Mouse (Mus musculus): ENCODE data around the gene Specc1. TPM values are rescaled to one million over a fixed set of nuclear protein-coding genes. Genes with fewer than 3 reads are reported as not detected.

Gene Specc1
- polyA plus RNA-seq, 1 experiment from 2014 or later, result 16.5 TPM

- DNase-seq (ENCODE audit: low spot score), result no peak
- Histone ChIP-seq H3K27ac (no peak overlapping the region), H3K4me1 (no peaks in the 10 kb centered on the region), H3K9me3 (replicated peaks) (no peaks in the 10 kb centered on the region), H3K27me3 (ENCODE audit: low read depth, poor library complexity, severe bottlenecking) (no peaks in the 10 kb centered on the region), H3K4me3 (no peak overlapping the region), H3K36me3 (no peaks in the 10 kb centered on the region)
Observed at GRCm38 (mm10) chr11:62194217-62194616, 237.7 kb downstream of the Specc1 start.

- H3K4me3 ChIP-seq, result no peak overlapping the region
- no peak overlapping the region for H3K27ac ChIP-seq
- 79% methylated on average over 5 of the region's 5 CpGs for WGBS
- no peaks in the 10 kb centered on the region for H3K27me3 ChIP-seq (ENCODE audit: low read depth, poor library complexity, severe bottlenecking)
- H3K4me1 ChIP-seq, result no peaks in the 10 kb centered on the region
- H3K9me3 ChIP-seq (replicated peaks), result no peaks in the 10 kb centered on the region
- no peak for DNase-seq (ENCODE audit: low spot score)
- H3K36me3 ChIP-seq, result 0 out of 2 replicates have a peak, but pooled peaks cover 3% of the 10 kb centered on the region
Observed at GRCm38 (mm10) chr11:62200901-62201512, 244.4 kb downstream of the Specc1 start.

GRCm38 (mm10) chr11:62202645-62203044 lies 246.1 kb downstream of the Specc1 start:
- DNase-seq (ENCODE audit: low spot score), result no peak
- H3K27ac ChIP-seq, result no peak overlapping the region
- no peaks in the 10 kb centered on the region for H3K4me1 ChIP-seq
- 95% methylated on average over 1 of the region's 1 CpGs for WGBS
- H3K9me3 ChIP-seq (replicated peaks), result no peaks in the 10 kb centered on the region
- H3K27me3 ChIP-seq (ENCODE audit: low read depth, poor library complexity, severe bottlenecking), result no peaks in the 10 kb centered on the region
- no peak overlapping the region for H3K4me3 ChIP-seq
- 0 out of 2 replicates have a peak, but pooled peaks cover 9% of the 10 kb centered on the region for H3K36me3 ChIP-seq

GRCm38 (mm10) chr11:62209111-62209510 lies 252.5 kb downstream of the Specc1 start:
- no peak for DNase-seq (ENCODE audit: low spot score)
- H3K4me3 ChIP-seq, result no peak overlapping the region
- H3K4me1 ChIP-seq, result no peaks in the 10 kb centered on the region
- H3K36me3 ChIP-seq, result peaks cover 15% of the 10 kb centered on the region; the same call in 1 of the 2 replicates
- WGBS, result 87% methylated on average over 2 of the region's 2 CpGs
- H3K27me3 ChIP-seq (ENCODE audit: low read depth, poor library complexity, severe bottlenecking), result no peaks in the 10 kb centered on the region
- no peak overlapping the region for H3K27ac ChIP-seq
- H3K9me3 ChIP-seq (replicated peaks), result no peaks in the 10 kb centered on the region

- no peak for DNase-seq (ENCODE audit: low spot score)
- Histone ChIP-seq H3K9me3 (replicated peaks) (no peaks in the 10 kb centered on the region), H3K27me3 (ENCODE audit: low read depth, poor library complexity, severe bottlenecking) (no peaks in the 10 kb centered on the region), H3K4me3 (no peak overlapping the region), H3K4me1 (no peaks in the 10 kb centered on the region), H3K36me3 (peaks cover 15% of the 10 kb centered on the region; the same call in 1 of the 2 replicates), H3K27ac (no peak overlapping the region)
- 72% methylated on average over 4 of the region's 4 CpGs for WGBS
Observed at GRCm38 (mm10) chr11:62209891-62210290, 253.3 kb downstream of the Specc1 start.

DNA sequence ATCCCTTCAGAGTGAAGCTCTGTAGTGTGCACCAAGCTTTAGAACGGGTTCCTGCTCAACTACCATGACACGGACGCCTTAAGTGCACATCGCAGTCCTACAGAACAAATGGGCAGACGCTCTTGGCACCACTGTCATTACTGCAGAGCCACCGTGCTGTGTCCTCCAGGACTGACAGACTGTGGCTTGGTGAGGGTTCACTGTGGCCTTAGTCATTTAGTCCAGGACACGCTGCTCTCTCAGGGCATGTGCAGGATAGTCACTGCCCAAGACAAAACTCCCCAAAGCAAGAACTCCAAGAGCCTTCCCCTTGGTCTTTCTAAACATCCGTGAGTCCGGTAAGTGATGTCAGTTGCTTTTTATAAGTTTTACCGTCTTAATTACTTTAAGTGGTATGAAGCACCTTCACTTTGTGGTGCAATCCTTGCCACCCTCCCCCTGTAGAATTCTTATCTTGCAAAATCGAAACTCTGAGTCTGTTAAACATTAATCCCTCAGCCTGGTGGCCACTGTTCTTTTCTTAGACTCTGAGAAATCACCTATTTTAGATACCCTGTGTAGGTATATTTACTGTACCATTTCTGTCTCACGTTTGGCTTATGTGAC lies 256.9 kb downstream of the Specc1 start:
- no peak overlapping the region for H3K27ac ChIP-seq
- H3K9me3 ChIP-seq (replicated peaks), result no peaks in the 10 kb centered on the region
- peaks cover 5% of the 10 kb centered on the region; the same call in 1 of the 2 replicates for H3K36me3 ChIP-seq
- no peak for DNase-seq (ENCODE audit: low spot score)
- no peaks in the 10 kb centered on the region for H3K4me1 ChIP-seq
- no peak overlapping the region for H3K4me3 ChIP-seq
- 89% methylated on average over 12 of the region's 12 CpGs for WGBS
- H3K27me3 ChIP-seq (ENCODE audit: low read depth, poor library complexity, severe bottlenecking), result no peaks in the 10 kb centered on the region

GRCm38 (mm10) chr11:62215107-62215506 lies 258.5 kb downstream of the Specc1 start:
- H3K9me3 ChIP-seq (replicated peaks), result no peaks in the 10 kb centered on the region
- WGBS, result 71% methylated on average over 2 of the region's 2 CpGs
- H3K27ac ChIP-seq, result no peak overlapping the region
- no peaks in the 10 kb centered on the region for H3K4me1 ChIP-seq
- no peak for DNase-seq (ENCODE audit: low spot score)
- peaks cover 8% of the 10 kb centered on the region; the same call in 1 of the 2 replicates for H3K36me3 ChIP-seq
- H3K27me3 ChIP-seq (ENCODE audit: low read depth, poor library complexity, severe bottlenecking), result no peaks in the 10 kb centered on the region
- no peak overlapping the region for H3K4me3 ChIP-seq

- WGBS, result 91% methylated on average over 6 of the region's 6 CpGs
- Histone ChIP-seq H3K4me3 (no peak overlapping the region), H3K36me3 (peaks cover 7% of the 10 kb centered on the region; the same call in 1 of the 2 replicates), H3K4me1 (peaks cover 5% of the 10 kb centered on the region; the same call in 1 of the 2 replicates), H3K9me3 (replicated peaks) (no peaks in the 10 kb centered on the region), H3K27ac (no peak overlapping the region), H3K27me3 (ENCODE audit: low read depth, poor library complexity, severe bottlenecking) (no peaks in the 10 kb centered on the region)
- DNase-seq (ENCODE audit: low spot score), result no peak
Observed at GRCm38 (mm10) chr11:62217751-62218150, 261.2 kb downstream of the Specc1 start.

- 73% methylated on average over 7 of the region's 7 CpGs for WGBS
- DNase-seq (ENCODE audit: low spot score), result no peak
- H3K9me3 ChIP-seq (replicated peaks), result no peaks in the 10 kb centered on the region
- H3K4me3 ChIP-seq, result no peak overlapping the region
- H3K27ac ChIP-seq, result no peak overlapping the region
- no peaks in the 10 kb centered on the region for H3K27me3 ChIP-seq (ENCODE audit: low read depth, poor library complexity, severe bottlenecking)
- H3K4me1 ChIP-seq, result peaks cover 5% of the 10 kb centered on the region; the same call in 1 of the 2 replicates
- peaks cover 5% of the 10 kb centered on the region; the same call in 1 of the 2 replicates for H3K36me3 ChIP-seq
Observed at GRCm38 (mm10) chr11:62220756-62221510, 264.4 kb downstream of the Specc1 start.

- no peak overlapping the region for H3K4me3 ChIP-seq
- no peak overlapping the region for H3K27ac ChIP-seq
- H3K9me3 ChIP-seq (replicated peaks), result no peaks in the 10 kb centered on the region
- H3K4me1 ChIP-seq, result peaks cover 5% of the 10 kb centered on the region; the same call in 1 of the 2 replicates
- H3K36me3 ChIP-seq, result peaks cover 5% of the 10 kb centered on the region; the same call in 1 of the 2 replicates
- WGBS, result 89% methylated on average over 5 of the region's 5 CpGs
- no peaks in the 10 kb centered on the region for H3K27me3 ChIP-seq (ENCODE audit: low read depth, poor library complexity, severe bottlenecking)
- no peak for DNase-seq (ENCODE audit: low spot score)
Observed at GRCm38 (mm10) chr11:62223416-62223815, 266.9 kb downstream of the Specc1 start.

DNA sequence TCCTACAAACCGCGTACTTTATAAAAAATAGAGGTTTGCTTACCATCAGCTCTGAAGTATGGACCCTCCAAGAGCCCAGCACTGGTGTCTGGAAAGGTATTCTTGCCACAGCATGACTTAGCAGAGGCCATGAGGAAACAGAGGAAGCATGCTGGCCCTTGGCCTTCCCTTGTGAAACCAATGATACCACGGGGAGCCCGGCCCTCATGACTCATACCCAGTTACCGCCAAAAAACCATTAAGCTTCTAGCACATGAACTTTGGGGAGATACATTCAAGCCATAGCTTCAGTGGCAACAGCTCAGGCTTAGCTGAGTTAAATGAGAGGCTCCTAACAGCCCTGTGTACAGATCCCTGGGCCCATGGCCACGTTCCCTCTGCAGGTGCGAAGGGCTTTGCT lies 267.4 kb downstream of the Specc1 start:
- peaks cover 5% of the 10 kb centered on the region; the same call in 1 of the 2 replicates for H3K36me3 ChIP-seq
- H3K4me1 ChIP-seq, result peaks cover 5% of the 10 kb centered on the region; the same call in 1 of the 2 replicates
- no peaks in the 10 kb centered on the region for H3K27me3 ChIP-seq (ENCODE audit: low read depth, poor library complexity, severe bottlenecking)
- no peak overlapping the region for H3K27ac ChIP-seq
- no peak overlapping the region for H3K4me3 ChIP-seq
- no peak for DNase-seq (ENCODE audit: low spot score)
- H3K9me3 ChIP-seq (replicated peaks), result no peaks in the 10 kb centered on the region
- 91% methylated on average over 7 of the region's 7 CpGs for WGBS

GRCm38 (mm10) chr11:62224797-62225196 lies 268.2 kb downstream of the Specc1 start:
- H3K27me3 ChIP-seq (ENCODE audit: low read depth, poor library complexity, severe bottlenecking), result no peaks in the 10 kb centered on the region
- no peak for DNase-seq (ENCODE audit: low spot score)
- WGBS, result 83% methylated on average over 4 of the region's 4 CpGs

More at GRCm38 (mm10) chr11:62224797-62225196, 268.2 kb downstream of the Specc1 start:
- Histone ChIP-seq H3K9me3 (replicated peaks) (no peaks in the 10 kb centered on the region), H3K27ac (no peak overlapping the region), H3K4me3 (no peak overlapping the region), H3K36me3 (0 out of 2 replicates have a peak, but pooled peaks cover 2% of the 10 kb centered on the region), H3K4me1 (peaks cover 5% of the 10 kb centered on the region; the same call in 1 of the 2 replicates)

Measured in limb, embryonic 10.5 days (tissue).